Mouse (Mus musculus) stomach, postnatal 0 days (tissue): ENCODE measurements around the gene Zfhx3.

Experiments
- CTCF ChIP-seq: IDR thresholded peaks from 2 replicates; pipeline ENCODE4 v1.5.1; 2016; ENCODE audit warnings: antibody characterized with exemption, low read depth, mild to moderate bottlenecking, moderate library complexity
- EP300 ChIP-seq: optimal IDR thresholded peaks from 2 replicates; pipeline ENCODE3; 2016; ENCODE audit warnings: antibody characterized with exemption

DNA sequence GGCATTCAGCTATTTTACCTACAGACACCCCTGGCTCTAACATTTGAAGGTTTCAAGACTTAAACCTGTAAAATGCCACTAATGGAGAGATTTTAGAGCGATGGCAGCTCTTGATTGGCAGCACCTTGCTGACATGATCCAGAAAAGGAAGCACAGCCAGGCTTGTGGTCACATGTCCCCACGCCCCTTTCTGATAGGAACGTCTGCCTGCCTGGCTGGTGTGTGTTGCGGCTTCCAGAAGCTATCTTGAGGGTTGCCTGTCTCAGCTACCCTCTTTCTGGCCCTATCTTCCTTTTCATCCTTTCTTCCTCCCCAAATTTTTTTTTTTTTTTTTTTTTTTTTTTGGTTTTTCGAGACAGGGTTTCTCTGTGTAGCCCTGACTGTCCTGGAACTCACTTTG is 899.9 kb downstream of the Zfhx3 start:
- TF ChIP-seq CTCF (no peak), EP300 (no peak)
